Mouse (Mus musculus) bone marrow, adult 2 months (tissue): ENCODE data around the gene She. TPM values are rescaled to one million over a fixed set of nuclear protein-coding genes. Genes with fewer than 3 reads are reported as not detected.

Experiments
- H3K27ac ChIP-seq: fragments of 200-500 bp; 2 replicates; pipeline ENCODE4 v1.5.1; 2012; ENCODE audit warnings: low read depth, mild to moderate bottlenecking, control low read depth, inconsistent platforms, low read length; ENCODE audit not compliant: control insufficient read depth, poor library complexity, insufficient read depth
- H3K4me1 ChIP-seq: fragments of 200-500 bp; 2 replicates; pipeline ENCODE4 v1.6.1; 2011; ENCODE audit warnings: low read length; ENCODE audit not compliant: control insufficient read depth, insufficient read depth
- H3K4me3 ChIP-seq: fragments of 200-500 bp; replicated peaks from 2 replicates; pipeline ENCODE3; 2011; ENCODE audit warnings: mild to moderate bottlenecking, low read depth, low read length, control low read depth; ENCODE audit not compliant: control insufficient read depth
- CTCF ChIP-seq: fragments of 200-500 bp; IDR thresholded peaks from 2 replicates; pipeline ENCODE4 v1.5.1; 2011; ENCODE audit warnings: low read length, control low read depth; ENCODE audit not compliant: control insufficient read depth, insufficient read depth
- POLR2A ChIP-seq: fragments of 200-500 bp; IDR thresholded peaks from 2 replicates; pipeline ENCODE4 v1.6.1; 2011; ENCODE audit warnings: low read depth, mild to moderate bottlenecking, control low read depth, low read length, borderline replicate concordance; ENCODE audit not compliant: control insufficient read depth
- WGBS: fragments of 180-500 bp; shearing (Covaris S2); methylation state at CpG from one replicate; pipeline ENCODE4 v1.1.7; 2018; 5-methylcytosine and 5-hydroxymethylcytosine counted together
- polyA plus RNA-seq: library from polyadenylated mRNA; stranded (reverse); fragments of >200 nt; gene quantifications from 2 replicates; pipeline ENCODE4 v1.2.4, GENCODE M21; 2011; ENCODE audit warnings: low replicate concordance; ENCODE audit not compliant: missing spikeins, insufficient read depth, insufficient read length

Gene She
- polyA plus RNA-seq, 1 experiment = 1.7 TPM

- Histone ChIP-seq H3K4me1 (peaks cover 2% of the 10 kb centered on the region; the same call in 1 of the 2 replicates), H3K27ac (no peak overlapping the region), H3K4me3 (no peak overlapping the region)
- 82% methylated on average over 9 of the region's 9 CpGs for WGBS
- TF ChIP-seq POLR2A (no peak), CTCF (no peak)
Observed at GRCm38 (mm10) chr3:89875021-89875420, 43.9 kb downstream of the She start.

GRCm38 (mm10) chr3:89875781-89876180, 44.6 kb downstream of the She start:
- Histone ChIP-seq H3K27ac (no peak overlapping the region), H3K4me3 (no peak overlapping the region), H3K4me1 (no peaks in the 10 kb centered on the region)
- 81% methylated on average over 8 of the region's 8 CpGs for WGBS
- TF ChIP-seq POLR2A = no peak
- TF ChIP-seq CTCF = no peak

GRCm38 (mm10) chr3:89876469-89876868, 45.3 kb downstream of the She start:
- 52% methylated on average over 4 of the region's 4 CpGs for WGBS
- no peaks in the 10 kb centered on the region for H3K4me1 ChIP-seq
- TF ChIP-seq POLR2A = no peak
- no peak for TF ChIP-seq CTCF
- no peak overlapping the region for H3K27ac ChIP-seq
- no peak overlapping the region for H3K4me3 ChIP-seq

GRCm38 (mm10) chr3:89877129-89877528, 46.0 kb downstream of the She start:
- H3K4me3 ChIP-seq = no peak overlapping the region
- 84% methylated on average over 8 of the region's 8 CpGs for WGBS
- H3K27ac ChIP-seq = no peak overlapping the region
- no peaks in the 10 kb centered on the region for H3K4me1 ChIP-seq
- no peak for TF ChIP-seq POLR2A
- TF ChIP-seq CTCF = no peak

GRCm38 (mm10) chr3:89878456-89878855, 47.3 kb downstream of the She start:
- 75% methylated on average over 3 of the region's 3 CpGs for WGBS
- Histone ChIP-seq H3K4me3 (no peak overlapping the region), H3K4me1 (no peaks in the 10 kb centered on the region; the same call in 1 of the 2 replicates), H3K27ac (no peak overlapping the region)
- TF ChIP-seq POLR2A (no peak), CTCF (no peak)

GRCm38 (mm10) chr3:89879326-89879725, 48.2 kb downstream of the She start:
- Histone ChIP-seq H3K4me1 (peaks cover 1% of the 10 kb centered on the region; the same call in 1 of the 2 replicates), H3K27ac (no peak overlapping the region), H3K4me3 (no peak overlapping the region)
- TF ChIP-seq POLR2A = no peak
- no peak for TF ChIP-seq CTCF
- WGBS = 82% methylated on average over 3 of the region's 3 CpGs

GRCm38 (mm10) chr3:89880036-89880851, 49.1 kb downstream of the She start:
- H3K4me3 ChIP-seq = no peak overlapping the region
- TF ChIP-seq CTCF (no peak), POLR2A (no peak)
- WGBS = 71% methylated on average over 5 of the region's 5 CpGs
- H3K4me1 ChIP-seq = peaks cover 1% of the 10 kb centered on the region; the same call in 1 of the 2 replicates
- H3K27ac ChIP-seq = no peak overlapping the region

GRCm38 (mm10) chr3:89882556-89883181, 51.5 kb downstream of the She start:
- WGBS = 85% methylated on average over 8 of the region's 8 CpGs
- H3K27ac ChIP-seq = no peak overlapping the region
- no peak overlapping the region for H3K4me3 ChIP-seq
- peaks cover 1% of the 10 kb centered on the region; the same call in 1 of the 2 replicates for H3K4me1 ChIP-seq
- TF ChIP-seq POLR2A (no peak), CTCF (no peak)

GRCm38 (mm10) chr3:89883582-89884041, 52.4 kb downstream of the She start:
- Histone ChIP-seq H3K4me1 (peaks cover 3% of the 10 kb centered on the region; the same call in 1 of the 2 replicates), H3K4me3 (no peak overlapping the region), H3K27ac (no peak overlapping the region)
- TF ChIP-seq POLR2A (no peak), CTCF (no peak)
- 43% methylated on average over 4 of the region's 4 CpGs for WGBS
